Mouse (Mus musculus) cerebellum, adult 2 months (tissue): Measurements from ENCODE around the gene Acsf3. TPM values are rescaled to one million over a fixed set of nuclear protein-coding genes. Genes with fewer than 3 reads are reported as not detected.

Experiments
- DNase-seq, 2 experiments: peaks; one replicate each; pipeline ENCODE4 v3.0.0; 2021
- H3K27ac ChIP-seq: fragments of 200-500 bp; 2 replicates; pipeline ENCODE4 v1.5.1; 2012; ENCODE audit warnings: low read length, control low read depth, inconsistent platforms; ENCODE audit not compliant: insufficient read depth
- H3K27me3 ChIP-seq: fragments of 200-500 bp; 2 replicates; pipeline ENCODE4 v1.6.1; 2012; ENCODE audit warnings: inconsistent platforms, mild to moderate bottlenecking, low read length, moderate library complexity; ENCODE audit not compliant: control insufficient read depth, insufficient read depth
- H3K4me1 ChIP-seq: fragments of 200-500 bp; 2 replicates; pipeline ENCODE4 v1.6.1; 2011; ENCODE audit warnings: low read length; ENCODE audit not compliant: control insufficient read depth, insufficient read depth
- H3K4me3 ChIP-seq: fragments of 200-500 bp; replicated peaks from 2 replicates; pipeline ENCODE3; 2011; ENCODE audit warnings: mild to moderate bottlenecking, low read depth, low read length, control low read depth; ENCODE audit not compliant: insufficient read depth
- CTCF ChIP-seq: fragments of 200-500 bp; IDR thresholded peaks from 2 replicates; pipeline ENCODE4 v1.5.1; 2011; ENCODE audit warnings: low read depth, mild to moderate bottlenecking, control low read depth, low read length, moderate library complexity, borderline replicate concordance; ENCODE audit not compliant: insufficient read depth
- POLR2A ChIP-seq: fragments of 200-500 bp; IDR thresholded peaks from 2 replicates; pipeline ENCODE4 v1.6.1; 2011; ENCODE audit warnings: low read length, control low read depth, borderline replicate concordance; ENCODE audit not compliant: insufficient read depth
- WGBS: fragments of 180-500 bp; shearing (Covaris S2); methylation state at CpG from one replicate; pipeline ENCODE4 v1.1.7; 2018; 5-methylcytosine and 5-hydroxymethylcytosine counted together
- polyA plus RNA-seq: library from polyadenylated mRNA; depleted of rRNA; stranded (reverse); fragments of >200 nt; gene quantifications from 2 replicates; pipeline ENCODE4 v1.2.3, GENCODE M21; 2012

Acsf3 gene
- polyA plus RNA-seq, 1 experiment: 33.0 TPM

GRCm38 (mm10) chr8:122805349-122805748 lies 30.1 kb downstream of the Acsf3 start:
- no peak overlapping the region for H3K4me3 ChIP-seq
- WGBS: 6% methylated on average over 3 of the region's 3 CpGs
- DNase-seq: peak; percentile 71 to 74
- H3K27ac ChIP-seq: no peak overlapping the region
- no peaks in the 10 kb centered on the region for H3K27me3 ChIP-seq
- TF ChIP-seq POLR2A (no peak), CTCF (no peak)
- H3K4me1 ChIP-seq: peaks cover 27% of the 10 kb centered on the region

GRCm38 (mm10) chr8:122806956-122807538 lies 31.8 kb downstream of the Acsf3 start:
- no peak for DNase-seq
- Histone ChIP-seq H3K4me3 (no peak overlapping the region), H3K4me1 (peaks cover 41% of the 10 kb centered on the region), H3K27me3 (no peaks in the 10 kb centered on the region), H3K27ac (no peak overlapping the region)
- WGBS: 56% methylated on average over 7 of the region's 7 CpGs
- TF ChIP-seq CTCF: no peak

GRCm38 (mm10) chr8:122807907-122808306 lies 32.6 kb downstream of the Acsf3 start:
- peaks cover 41% of the 10 kb centered on the region for H3K4me1 ChIP-seq
- no peak for DNase-seq
- 43% methylated on average over 4 of the region's 4 CpGs for WGBS

GRCm38 (mm10) chr8:122810376-122810775 lies 35.1 kb downstream of the Acsf3 start:
- 44% methylated on average over 8 of the region's 8 CpGs for WGBS
- H3K27ac ChIP-seq: no peak overlapping the region
- TF ChIP-seq CTCF: peak; percentile 25; the same call in 1 of the 2 replicates
- TF ChIP-seq POLR2A: no peak
- no peak overlapping the region for H3K4me3 ChIP-seq
- peaks cover 35% of the 10 kb centered on the region for H3K4me1 ChIP-seq
- H3K27me3 ChIP-seq: no peaks in the 10 kb centered on the region
- DNase-seq: peak in 1 of 2 experiments; percentile 54

More at GRCm38 (mm10) chr8:122807907-122808306, 32.6 kb downstream of the Acsf3 start:
- TF ChIP-seq CTCF (no peak), POLR2A (no peak)
- H3K27me3 ChIP-seq: no peaks in the 10 kb centered on the region
- H3K27ac ChIP-seq: no peak overlapping the region
- H3K4me3 ChIP-seq: no peak overlapping the region

GRCm38 (mm10) chr8:122811870-122812494 lies 36.7 kb downstream of the Acsf3 start:
- 72% methylated on average over 16 of the region's 16 CpGs for WGBS
- peaks cover 24% of the 10 kb centered on the region for H3K4me1 ChIP-seq
- H3K27ac ChIP-seq: no peak overlapping the region
- TF ChIP-seq CTCF (no peak), POLR2A (no peak)
- no peak overlapping the region for H3K4me3 ChIP-seq
- no peak for DNase-seq
- no peaks in the 10 kb centered on the region for H3K27me3 ChIP-seq

- H3K27me3 ChIP-seq: no peaks in the 10 kb centered on the region
- H3K4me1 ChIP-seq: peaks cover 29% of the 10 kb centered on the region
- TF ChIP-seq POLR2A: no peak
- TF ChIP-seq CTCF: peak; percentile 34; the same call in 1 of the 2 replicates
- H3K27ac ChIP-seq: no peak overlapping the region
- 75% methylated on average over 14 of the region's 14 CpGs for WGBS
- no peak overlapping the region for H3K4me3 ChIP-seq
- no peak for DNase-seq
Measured at GRCm38 (mm10) chr8:122812610-122813250, 37.4 kb downstream of the Acsf3 start.

- no peak overlapping the region for H3K27ac ChIP-seq
- WGBS: 23% methylated on average over 7 of the region's 7 CpGs
Measured at GRCm38 (mm10) chr8:122814608-122815007, 39.3 kb downstream of the Acsf3 start.

More at GRCm38 (mm10) chr8:122814608-122815007, 39.3 kb downstream of the Acsf3 start:
- no peak for TF ChIP-seq CTCF
- no peak for TF ChIP-seq POLR2A
- Histone ChIP-seq H3K4me1 (peaks cover 30% of the 10 kb centered on the region), H3K4me3 (no peak overlapping the region), H3K27me3 (no peaks in the 10 kb centered on the region)
- no peak for DNase-seq
